Mouse (Mus musculus): Measurements from ENCODE around the gene Gm8281. TPM values are rescaled to one million over a fixed set of nuclear protein-coding genes. Genes with fewer than 3 reads are reported as not detected.
"Not testable (repeated sequence)": the region's sequence is repeated elsewhere in the genome, so short reads cannot be mapped to it uniquely, and the experiment has no call there.

Gm8281 gene
- polyA plus RNA-seq (2012; ENCODE audit: insufficient read depth, insufficient read length, low replicate concordance, missing spikeins): not detected in 2 replicates

GRCm38 (mm10) chr14:5070611-5071490, at the start of gene Gm8281:
Gm8281 (plus strand) TSS chr14:5071040.
- WGBS: 0% methylated on average over 22 of the region's 63 CpGs
- peak within 1 kb of the TSS; percentile 38 for H3K4me3 ChIP-seq (ENCODE audit: insufficient read depth, low read depth, low read length)
- not testable (repeated sequence) for H3K4me1 ChIP-seq (ENCODE audit: control insufficient read depth, insufficient read depth, low read length); H3K27ac ChIP-seq (ENCODE audit: insufficient read depth, low read depth, low read length)

- H3K4me1 ChIP-seq (ENCODE audit: control insufficient read depth, insufficient read depth, low read length); H3K27ac ChIP-seq (ENCODE audit: insufficient read depth, low read depth, low read length); H3K4me3 ChIP-seq (ENCODE audit: insufficient read depth, low read depth, low read length): not testable (repeated sequence)
- no CpG with 5 or more reads among the region's 3 CpGs for WGBS
These were observed 20.5 kb upstream of the Gm8281 start, which contains the start of gene 4930555G01Rik for GRCm38 (mm10) chr14:5050329-5050728. 4930555G01Rik (plus strand) TSS chr14:5050629.

DNA sequence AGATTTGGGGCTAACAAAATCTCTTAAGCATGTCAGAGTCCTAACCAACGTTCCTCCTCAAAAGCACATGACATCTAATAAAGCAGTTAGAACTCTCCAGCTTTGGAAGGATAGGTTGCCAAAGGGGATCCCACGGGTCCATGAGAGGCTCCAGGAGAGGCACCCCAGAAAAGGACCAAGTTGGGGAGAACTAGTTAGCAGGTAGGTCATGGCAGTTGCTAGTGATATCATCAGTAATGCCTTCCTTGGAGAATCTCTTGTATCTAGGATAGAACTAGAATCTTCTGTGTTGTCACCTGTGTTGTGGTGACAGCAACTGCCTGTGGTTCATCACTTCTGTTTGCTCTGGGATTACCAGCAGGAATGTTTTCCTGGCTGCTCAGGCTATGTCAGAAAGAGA, 60.4 kb downstream of the Gm8281 start, which contains the start of gene Gm8279:
TSS of gene Gm8279 (plus strand) at position 301 of the 400 bp plus-strand sequence.
- H3K27ac ChIP-seq (ENCODE audit: insufficient read depth, low read depth, low read length); H3K4me3 ChIP-seq (ENCODE audit: insufficient read depth, low read depth, low read length); H3K4me1 ChIP-seq (ENCODE audit: control insufficient read depth, insufficient read depth, low read length): not testable (repeated sequence)
- WGBS: 97% methylated on average over 2 of the region's 2 CpGs

Other genes with a start within 250 kb of the Gm8281 start
- not detected in 2 replicates for gene Gm3269, start 232.9 kb upstream of the Gm8281 start, polyA plus RNA-seq (2012; ENCODE audit: insufficient read depth, insufficient read length, low replicate concordance, missing spikeins)
- not detected in 2 replicates for gene Gm3264, start 215.5 kb upstream of the Gm8281 start, polyA plus RNA-seq (2012; ENCODE audit: insufficient read depth, insufficient read length, low replicate concordance, missing spikeins)
- not detected in 2 replicates for gene Gm3278, start 178.6 kb upstream of the Gm8281 start, polyA plus RNA-seq (2012; ENCODE audit: insufficient read depth, insufficient read length, low replicate concordance, missing spikeins)
- gene Gm8297, start 87.1 kb upstream of the Gm8281 start, polyA plus RNA-seq (2012; ENCODE audit: insufficient read depth, insufficient read length, low replicate concordance, missing spikeins): not detected in 2 replicates
- not detected in 2 replicates for gene Gm3298, start 55.1 kb upstream of the Gm8281 start, polyA plus RNA-seq (2012; ENCODE audit: insufficient read depth, insufficient read length, low replicate concordance, missing spikeins)
- gene 4930555G01Rik, start 20.4 kb upstream of the Gm8281 start, polyA plus RNA-seq (2012; ENCODE audit: insufficient read depth, insufficient read length, low replicate concordance, missing spikeins): not detected in 2 replicates
- gene Gm8279, start 60.5 kb downstream of the Gm8281 start, polyA plus RNA-seq (2012; ENCODE audit: insufficient read depth, insufficient read length, low replicate concordance, missing spikeins): not detected in 2 replicates
- not detected in 2 replicates for gene Gm3317, start 93.5 kb downstream of the Gm8281 start, polyA plus RNA-seq (2012; ENCODE audit: insufficient read depth, insufficient read length, low replicate concordance, missing spikeins)
- gene Gm8271, start 114.8 kb downstream of the Gm8281 start, polyA plus RNA-seq (2012; ENCODE audit: insufficient read depth, insufficient read length, low replicate concordance, missing spikeins): not detected in 2 replicates
- gene Gm3526, start 189.5 kb downstream of the Gm8281 start, polyA plus RNA-seq (2012; ENCODE audit: insufficient read depth, insufficient read length, low replicate concordance, missing spikeins): not detected in 2 replicates

Data from olfactory bulb, adult 2 months (tissue).